Mouse (Mus musculus): Measurements from ENCODE around the gene Setdb1. TPM values are rescaled to one million over a fixed set of nuclear protein-coding genes. Genes with fewer than 3 reads are reported as not detected.
A peak's percentile ranks its signal among the peaks of the same experiment; 100 is the strongest.

Setdb1 gene
- polyA plus RNA-seq, 1 experiment from 2014 or later: 59.1 TPM

DNA sequence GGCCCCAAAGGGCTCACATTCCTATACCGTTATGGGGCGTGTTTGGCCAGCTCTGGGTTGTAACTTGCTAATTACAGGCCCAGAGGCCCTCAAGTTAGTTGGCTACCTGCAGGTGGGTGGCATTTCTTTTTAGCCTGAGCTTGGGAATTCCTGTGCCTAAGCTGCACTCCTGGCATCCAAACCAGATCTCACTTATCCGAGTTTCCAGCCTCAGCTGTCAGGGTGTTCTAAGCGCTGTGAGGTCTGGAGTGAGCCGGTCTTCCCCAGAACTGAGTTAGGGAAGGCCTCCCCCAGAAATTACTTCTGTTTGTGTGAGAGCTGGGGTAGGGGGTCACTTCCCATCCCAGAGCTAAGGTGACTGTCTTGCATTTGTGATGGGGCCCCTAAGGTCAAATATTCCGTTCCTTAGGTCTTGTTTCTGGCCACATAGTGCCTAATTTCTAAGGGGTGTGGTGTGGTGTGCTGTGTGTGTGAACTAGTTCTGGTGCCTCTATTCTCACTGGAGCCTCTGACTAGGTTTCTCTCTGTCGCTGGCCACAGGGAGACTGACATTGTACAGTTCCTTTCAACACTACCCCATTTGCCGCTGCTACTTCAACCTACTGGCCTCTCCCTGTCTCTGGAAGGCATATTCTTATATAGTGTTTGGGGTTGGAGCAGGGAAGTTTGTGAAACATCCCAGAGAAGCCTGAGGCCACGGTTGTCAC, 41.0 kb downstream of the Setdb1 start:
- peaks cover 31% of the 10 kb centered on the region for H3K36me3 ChIP-seq (replicated peaks)
- H3K4me1 ChIP-seq: peaks cover 62% of the 10 kb centered on the region
- no peak for DNase-seq (ENCODE audit: extremely low spot score, low spot score)
- no peaks in the 10 kb centered on the region for H3K27me3 ChIP-seq (ENCODE audit: poor library complexity, severe bottlenecking)
- H3K9me3 ChIP-seq: no peaks in the 10 kb centered on the region
- H3K27ac ChIP-seq: peak overlapping the region; percentile 99
- peak overlapping the region; percentile 80 for H3K4me3 ChIP-seq
- WGBS: 17% methylated on average over 9 of the region's 9 CpGs

DNA sequence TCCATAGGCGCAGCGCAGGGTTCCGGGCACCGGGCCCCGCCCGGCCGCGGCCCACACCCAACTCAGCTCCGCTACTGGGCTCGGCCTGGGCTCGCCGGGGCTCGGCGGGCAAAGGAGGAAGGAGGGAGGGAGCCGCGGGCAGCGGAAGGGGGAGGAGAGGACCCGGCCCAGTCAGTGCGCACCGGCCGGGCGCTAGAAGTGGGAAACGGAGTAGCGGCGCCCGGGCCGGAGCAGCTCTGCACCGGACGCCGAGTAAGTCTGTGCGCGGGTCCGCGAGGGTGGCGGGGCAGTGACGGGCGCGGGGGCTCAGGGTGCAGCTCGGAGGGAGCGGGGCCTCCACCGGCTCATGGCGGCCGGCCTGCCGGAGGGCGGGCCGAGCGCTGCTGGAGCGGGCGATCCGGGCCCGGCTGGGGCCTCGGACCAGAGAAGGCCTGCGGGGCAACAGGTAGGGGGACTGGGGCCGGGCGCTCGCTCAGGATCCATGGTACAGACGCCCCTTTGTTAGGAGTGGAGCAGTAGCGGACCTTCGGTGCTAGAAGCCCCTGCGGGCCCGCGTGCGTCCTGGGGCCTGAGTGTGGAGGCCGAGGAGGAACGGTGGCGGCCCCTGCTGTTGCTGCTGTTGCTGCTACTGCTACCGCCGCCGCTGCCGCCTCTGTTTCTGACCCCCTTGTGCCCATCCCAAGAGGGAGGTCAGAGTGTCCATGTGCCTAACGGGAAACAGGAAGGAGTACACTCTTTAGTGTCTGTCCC, 41.7 kb downstream of the Setdb1 start:
- Histone ChIP-seq H3K27ac (peak overlapping the region; percentile 99), H3K4me3 (peak overlapping the region; percentile 80), H3K36me3 (replicated peaks) (peaks cover 24% of the 10 kb centered on the region), H3K4me1 (peaks cover 60% of the 10 kb centered on the region), H3K9me3 (no peaks in the 10 kb centered on the region), H3K27me3 (ENCODE audit: poor library complexity, severe bottlenecking) (no peaks in the 10 kb centered on the region)
- under 1% methylated on average over 71 of the region's 71 CpGs for WGBS
- DNase-seq (ENCODE audit: extremely low spot score, low spot score): peak; percentile 88

DNA sequence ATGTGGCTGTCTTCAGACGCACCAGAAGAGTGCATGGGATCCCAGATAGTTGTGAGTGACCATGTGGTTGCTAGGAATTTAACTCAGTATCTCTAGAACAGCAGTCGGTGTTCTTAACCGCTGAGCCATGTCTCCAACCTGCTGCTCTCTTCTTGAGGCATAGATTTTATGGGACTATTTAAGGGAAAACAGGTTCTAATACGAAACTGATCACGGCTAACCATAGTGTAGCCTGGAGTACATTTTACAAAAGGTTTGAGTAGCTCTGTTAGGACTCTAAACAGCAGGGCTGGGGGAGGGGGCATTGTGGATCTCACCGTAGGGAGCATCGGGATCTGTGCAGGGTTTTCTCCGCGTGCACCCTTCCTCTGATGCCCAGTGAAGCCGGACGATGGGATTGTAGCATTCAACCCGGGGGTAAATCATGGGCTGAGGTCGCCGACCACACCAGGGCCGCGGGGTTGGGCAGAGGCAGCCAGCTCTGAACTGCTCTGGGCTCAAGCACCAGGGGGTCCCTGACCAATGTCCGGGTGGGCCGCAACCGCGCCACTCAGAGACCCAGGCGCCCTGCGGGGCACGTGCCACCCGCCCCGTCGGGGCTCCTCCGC, 42.4 kb downstream of the Setdb1 start, which contains the start of gene Cers2:
Gene Cers2 (plus strand): TSS at position 306 of the 608 bp plus-strand sequence.
- no peaks in the 10 kb centered on the region for H3K27me3 ChIP-seq (ENCODE audit: poor library complexity, severe bottlenecking)
- 4% methylated on average over 27 of the region's 27 CpGs for WGBS
- peaks cover 54% of the 10 kb centered on the region for H3K4me1 ChIP-seq
- DNase-seq (ENCODE audit: extremely low spot score, low spot score): no peak
- H3K36me3 ChIP-seq (replicated peaks): peaks cover 17% of the 10 kb centered on the region
- peak within 1 kb of the TSS; percentile 80 for H3K4me3 ChIP-seq
- no peaks in the 10 kb centered on the region for H3K9me3 ChIP-seq
- H3K27ac ChIP-seq: peak within 1 kb of the TSS; percentile 99

DNA sequence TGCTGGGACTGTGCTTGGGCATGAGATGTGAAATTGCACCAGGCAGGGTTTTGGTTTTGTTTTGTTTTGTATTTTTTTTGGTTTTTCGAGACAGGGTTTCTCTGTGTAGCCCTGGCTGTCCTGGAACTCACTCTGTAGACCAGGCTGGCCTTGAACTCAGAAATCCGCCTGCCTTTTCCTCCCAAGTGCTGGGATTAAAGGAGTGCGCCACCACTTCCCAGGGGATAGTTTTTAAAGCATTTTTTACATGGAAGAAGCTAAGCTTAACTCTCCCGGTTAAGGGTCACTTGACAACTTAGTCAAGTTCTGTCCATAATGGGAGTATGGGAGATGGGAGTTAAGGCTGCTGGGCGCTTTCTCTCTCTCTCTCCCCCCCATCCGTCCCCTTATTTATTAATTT, 42.9 kb downstream of the Setdb1 start:
- H3K27ac ChIP-seq: peak overlapping the region; percentile 99

DNA sequence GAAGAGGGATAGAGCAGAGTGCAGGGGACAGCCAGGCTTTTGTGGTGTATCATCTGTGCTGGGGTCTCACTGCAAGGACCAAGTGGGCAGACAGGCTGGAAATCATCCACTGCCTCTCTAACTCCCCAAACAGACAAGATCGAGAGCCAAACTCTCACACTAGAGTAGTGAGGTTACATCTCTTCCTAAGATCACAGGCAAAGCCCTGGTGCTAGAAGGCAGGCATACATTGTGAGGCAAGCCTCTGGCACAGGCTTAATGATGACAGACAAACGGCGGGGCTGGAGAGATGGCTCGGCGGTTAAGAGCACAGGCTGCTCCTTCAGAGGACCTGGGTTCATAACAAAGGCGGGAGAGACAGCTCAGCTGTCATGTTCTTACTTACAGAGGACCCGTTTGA, 43.5 kb downstream of the Setdb1 start:
- WGBS: 36% methylated on average over 7 of the region's 7 CpGs
- H3K27me3 ChIP-seq (ENCODE audit: poor library complexity, severe bottlenecking): no peaks in the 10 kb centered on the region
- DNase-seq (ENCODE audit: extremely low spot score, low spot score): no peak
- H3K4me3 ChIP-seq: peak overlapping the region; percentile 80; the same call in 1 of the 2 replicates
- peak overlapping the region; percentile 60; the same call in 1 of the 2 replicates for H3K27ac ChIP-seq
- no peaks in the 10 kb centered on the region for H3K9me3 ChIP-seq
- peaks cover 7% of the 10 kb centered on the region for H3K36me3 ChIP-seq (replicated peaks)
- H3K4me1 ChIP-seq: peaks cover 46% of the 10 kb centered on the region

More for the DNA sequence above, 42.9 kb downstream of the Setdb1 start:
- no peaks in the 10 kb centered on the region for H3K27me3 ChIP-seq (ENCODE audit: poor library complexity, severe bottlenecking)
- peak overlapping the region; percentile 80 for H3K4me3 ChIP-seq
- peaks cover 52% of the 10 kb centered on the region for H3K4me1 ChIP-seq
- H3K36me3 ChIP-seq (replicated peaks): peaks cover 13% of the 10 kb centered on the region
- no peak for DNase-seq (ENCODE audit: extremely low spot score, low spot score)
- WGBS: 62% methylated on average over 6 of the region's 6 CpGs
- no peaks in the 10 kb centered on the region for H3K9me3 ChIP-seq

DNA sequence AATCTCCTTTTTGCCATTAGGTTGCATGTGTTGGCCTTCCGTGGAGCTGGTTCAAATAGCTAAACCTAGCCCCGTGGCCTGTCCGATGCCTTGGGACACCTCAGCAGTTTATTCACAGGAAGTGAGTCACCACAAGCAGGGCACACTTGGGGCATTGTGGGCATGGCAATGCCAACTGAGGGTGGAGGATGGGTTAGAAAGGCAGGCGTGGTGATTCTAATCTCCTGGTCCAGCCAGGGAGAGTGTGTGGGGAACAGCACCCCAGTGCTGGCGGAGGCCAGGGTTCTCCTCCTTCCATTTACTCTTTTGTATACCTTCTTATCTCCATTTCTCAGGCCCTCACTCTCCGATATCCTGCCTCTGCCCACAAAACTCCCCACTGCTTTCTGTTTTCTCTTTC, 44.4 kb downstream of the Setdb1 start:
- DNase-seq (ENCODE audit: extremely low spot score, low spot score): no peak
- Histone ChIP-seq H3K27ac (no peak overlapping the region), H3K9me3 (no peaks in the 10 kb centered on the region), H3K36me3 (replicated peaks) (peaks cover 3% of the 10 kb centered on the region), H3K4me3 (no peak overlapping the region), H3K4me1 (peaks cover 37% of the 10 kb centered on the region), H3K27me3 (ENCODE audit: poor library complexity, severe bottlenecking) (no peaks in the 10 kb centered on the region)
- 83% methylated on average over 6 of the region's 6 CpGs for WGBS

DNA sequence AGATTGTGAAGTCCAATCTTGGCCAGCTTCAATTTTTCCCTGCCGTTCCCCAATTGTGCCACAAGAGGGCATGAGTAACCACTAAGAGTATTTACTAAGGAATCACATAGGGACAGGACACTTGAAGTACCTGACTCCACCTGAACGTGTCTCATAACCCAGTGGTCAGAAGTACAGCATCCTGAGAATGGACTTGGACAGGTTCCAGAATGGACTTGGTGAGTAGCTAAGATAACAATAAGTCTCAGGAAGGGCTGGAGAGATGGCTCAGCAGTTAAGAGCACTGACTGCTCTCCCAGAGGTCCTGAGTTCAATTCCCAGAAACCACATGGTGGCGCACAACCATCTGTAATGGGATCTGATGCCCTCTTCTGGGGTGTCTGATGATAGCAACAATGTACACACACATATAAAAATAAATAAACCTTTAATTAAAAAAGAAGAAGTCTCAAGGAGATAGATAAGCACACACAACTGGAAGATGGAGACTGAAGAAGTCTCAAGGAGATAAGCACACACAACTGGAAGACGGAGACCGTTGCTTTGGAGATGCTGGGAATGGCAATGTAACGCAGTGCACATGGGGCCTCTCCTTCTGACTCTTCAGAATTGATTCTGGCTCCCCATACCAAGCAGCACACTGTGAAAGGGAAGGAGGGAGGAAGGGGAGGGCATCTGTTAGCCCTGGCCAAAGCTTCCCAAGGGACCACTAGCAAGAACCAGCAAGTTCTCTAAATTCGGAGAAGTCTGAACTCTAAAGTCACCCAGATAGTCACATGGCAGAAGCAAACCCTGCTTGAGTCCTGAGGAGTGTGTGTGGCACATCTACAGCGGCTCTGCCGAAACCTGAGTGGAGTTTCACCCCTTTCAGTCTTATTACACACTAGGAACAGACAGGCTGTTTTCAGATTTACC, 45.8 kb downstream of the Setdb1 start:
- H3K27ac ChIP-seq: no peak overlapping the region
- no peak overlapping the region for H3K4me3 ChIP-seq
- H3K9me3 ChIP-seq: no peaks in the 10 kb centered on the region
- 66% methylated on average over 9 of the region's 9 CpGs for WGBS
- H3K36me3 ChIP-seq (replicated peaks): no peaks in the 10 kb centered on the region
- H3K4me1 ChIP-seq: peaks cover 25% of the 10 kb centered on the region
- H3K27me3 ChIP-seq (ENCODE audit: poor library complexity, severe bottlenecking): no peaks in the 10 kb centered on the region
- peak; percentile 65 for DNase-seq (ENCODE audit: extremely low spot score, low spot score)

DNA sequence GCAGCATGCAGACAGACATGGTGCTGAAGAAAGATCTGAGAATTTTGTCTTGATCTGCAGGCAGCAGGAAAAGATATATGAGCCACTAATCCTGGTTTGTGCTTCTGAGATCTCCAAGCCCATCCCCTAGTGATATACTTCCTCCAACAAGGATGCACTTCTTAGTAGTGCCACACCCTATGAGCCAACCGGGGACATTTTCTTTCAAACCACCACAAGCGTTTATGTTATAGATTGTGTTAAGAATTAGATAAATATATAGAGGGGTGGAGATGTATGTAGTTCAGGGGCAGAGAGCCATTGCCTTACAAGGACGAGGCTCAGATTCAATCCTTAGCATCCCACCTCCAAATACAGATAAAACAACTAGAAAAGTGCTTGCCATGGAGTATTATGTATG, 46.5 kb downstream of the Setdb1 start:
- Histone ChIP-seq H3K27ac (no peak overlapping the region), H3K9me3 (no peaks in the 10 kb centered on the region), H3K36me3 (replicated peaks) (no peaks in the 10 kb centered on the region), H3K27me3 (ENCODE audit: poor library complexity, severe bottlenecking) (no peaks in the 10 kb centered on the region), H3K4me1 (peaks cover 18% of the 10 kb centered on the region), H3K4me3 (no peak overlapping the region)
- no peak for DNase-seq (ENCODE audit: extremely low spot score, low spot score)
- WGBS: 73% methylated on average over 3 of the region's 3 CpGs

DNA sequence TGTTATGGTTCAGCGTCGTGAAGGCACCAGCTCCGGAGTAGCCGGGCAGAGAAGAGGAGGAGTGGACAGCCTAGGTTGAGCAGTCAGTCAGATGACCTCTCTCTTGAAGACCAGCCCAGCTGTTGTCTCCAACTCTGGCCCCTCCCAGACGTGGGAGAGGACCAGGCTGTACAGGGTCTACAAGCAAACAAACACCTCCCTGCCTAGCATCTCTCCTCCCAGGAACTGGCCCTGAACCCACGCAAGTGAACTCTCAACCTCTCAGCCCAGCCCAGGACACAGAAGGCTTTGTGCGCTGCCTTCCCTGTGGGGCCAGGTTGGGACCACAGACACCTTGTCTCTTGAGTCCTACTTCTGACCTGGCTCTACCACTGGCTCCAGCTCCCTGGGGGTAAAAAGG, 49.9 kb downstream of the Setdb1 start, which contains the start of gene Anxa9:
Gene Anxa9 (minus strand): TSS at position 77 of the 400 bp plus-strand sequence.
- H3K9me3 ChIP-seq: no peaks in the 10 kb centered on the region
- 71% methylated on average over 7 of the region's 7 CpGs for WGBS
- no peaks in the 10 kb centered on the region for H3K27me3 ChIP-seq (ENCODE audit: poor library complexity, severe bottlenecking)
- no peak within 1 kb of the TSS for H3K4me3 ChIP-seq
- no peak within 1 kb of the TSS for H3K27ac ChIP-seq
- H3K36me3 ChIP-seq (replicated peaks): 0 out of 2 replicates have a peak, but pooled peaks cover 3% of the 10 kb centered on the region
- H3K4me1 ChIP-seq: peaks cover 3% of the 10 kb centered on the region
- DNase-seq (ENCODE audit: extremely low spot score, low spot score): no peak

DNA sequence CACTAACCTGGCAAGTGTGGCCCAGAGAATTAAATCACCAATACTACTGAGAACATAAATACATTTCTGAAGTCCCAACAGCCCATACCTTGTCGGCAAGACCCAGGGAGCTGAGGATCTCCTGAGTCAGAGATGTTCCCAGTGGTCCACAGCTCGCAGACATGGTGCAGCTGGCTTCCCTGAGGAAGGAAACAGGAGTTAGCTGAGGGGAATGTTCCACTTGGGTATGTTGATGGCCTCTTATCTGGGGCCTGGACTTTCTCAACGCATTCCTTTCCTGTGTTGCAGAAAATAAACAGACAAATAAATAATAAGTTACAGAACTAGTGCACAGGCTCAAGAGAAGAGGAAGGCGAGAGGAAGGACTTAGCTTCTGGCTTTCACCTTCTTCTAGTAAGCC, 50.8 kb downstream of the Setdb1 start:
- Histone ChIP-seq H3K36me3 (replicated peaks) (0 out of 2 replicates have a peak, but pooled peaks cover 3% of the 10 kb centered on the region), H3K27ac (no peak overlapping the region), H3K4me3 (no peak overlapping the region), H3K4me1 (peaks cover 4% of the 10 kb centered on the region), H3K9me3 (no peaks in the 10 kb centered on the region), H3K27me3 (ENCODE audit: poor library complexity, severe bottlenecking) (no peaks in the 10 kb centered on the region)
- no peak for DNase-seq (ENCODE audit: extremely low spot score, low spot score)
- 85% methylated on average over 4 of the region's 4 CpGs for WGBS

DNA sequence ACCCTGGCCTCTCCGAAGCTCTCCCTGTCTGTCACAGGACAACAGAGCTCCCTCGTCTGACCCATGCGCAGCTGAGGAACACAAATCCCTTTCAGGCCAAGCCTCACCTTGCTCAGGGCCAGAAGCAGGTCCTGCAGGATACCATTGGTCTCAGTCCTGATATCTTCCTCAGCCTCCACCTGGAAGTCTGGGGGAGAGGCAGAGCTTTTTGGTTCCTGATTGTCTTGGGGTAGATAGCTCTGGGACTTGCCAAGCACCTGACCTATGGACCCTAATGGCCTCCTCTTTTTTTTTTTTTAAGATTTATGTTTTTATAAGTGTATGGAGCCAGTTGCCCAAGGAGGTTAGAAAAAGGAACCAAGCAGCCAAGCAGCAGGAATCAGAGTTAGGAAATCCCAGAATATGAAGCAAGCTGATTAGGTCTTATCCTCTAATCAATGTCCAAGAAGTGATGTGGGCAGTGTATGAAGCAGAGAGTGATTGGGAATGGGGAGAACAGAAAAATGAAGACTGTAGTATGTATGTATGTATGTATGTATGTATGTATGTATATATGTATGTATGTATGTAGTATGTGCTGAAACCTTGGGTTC, 55.7 kb downstream of the Setdb1 start:
- Histone ChIP-seq H3K9me3 (0 out of 2 replicates have a peak, but pooled peaks cover 3% of the 10 kb centered on the region), H3K4me1 (peaks cover 7% of the 10 kb centered on the region), H3K36me3 (replicated peaks) (peaks cover 21% of the 10 kb centered on the region), H3K4me3 (no peak overlapping the region), H3K27ac (no peak overlapping the region), H3K27me3 (ENCODE audit: poor library complexity, severe bottlenecking) (no peaks in the 10 kb centered on the region)
- 87% methylated on average over 3 of the region's 3 CpGs for WGBS
- no peak for DNase-seq (ENCODE audit: extremely low spot score, low spot score)

DNA sequence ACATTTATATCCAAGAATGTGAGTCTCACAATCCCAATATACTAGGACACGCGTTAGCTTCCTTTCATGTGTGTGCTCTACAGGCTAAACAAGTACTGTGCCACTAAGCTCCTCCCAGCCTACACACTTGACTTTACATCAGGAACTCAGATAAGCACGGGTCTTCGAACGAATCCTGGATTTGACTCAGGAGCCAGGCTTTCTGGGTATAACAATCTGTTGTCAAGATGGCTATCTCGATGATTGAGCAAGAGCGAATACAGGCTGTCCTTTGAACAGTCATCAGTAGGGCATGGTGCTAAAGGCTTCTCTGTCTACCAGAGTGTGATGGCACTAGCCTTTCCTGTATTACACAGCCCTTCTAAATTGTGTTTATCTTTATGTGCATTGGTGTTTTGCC, 59.0 kb downstream of the Setdb1 start:
- Histone ChIP-seq H3K36me3 (replicated peaks) (peaks cover 50% of the 10 kb centered on the region), H3K27ac (no peak overlapping the region), H3K9me3 (0 out of 2 replicates have a peak, but pooled peaks cover 3% of the 10 kb centered on the region), H3K4me3 (no peak overlapping the region), H3K4me1 (peaks cover 10% of the 10 kb centered on the region), H3K27me3 (ENCODE audit: poor library complexity, severe bottlenecking) (no peaks in the 10 kb centered on the region)
- WGBS: 95% methylated on average over 7 of the region's 7 CpGs
- DNase-seq (ENCODE audit: extremely low spot score, low spot score): no peak

All from forebrain, embryonic 10.5 days (tissue).